Mouse (Mus musculus) bone marrow, adult 2 months (tissue): ENCODE measurements around the gene Mat1a. TPM values are rescaled to one million over a fixed set of nuclear protein-coding genes. Genes with fewer than 3 reads are reported as not detected.

Source experiments
- H3K27ac ChIP-seq: fragments of 200-500 bp; 2 replicates; pipeline ENCODE4 v1.5.1; 2012; ENCODE audit warnings: low read depth, mild to moderate bottlenecking, control low read depth, inconsistent platforms, low read length; ENCODE audit not compliant: control insufficient read depth, poor library complexity, insufficient read depth
- H3K4me1 ChIP-seq: fragments of 200-500 bp; 2 replicates; pipeline ENCODE4 v1.6.1; 2011; ENCODE audit warnings: low read length; ENCODE audit not compliant: control insufficient read depth, insufficient read depth
- H3K4me3 ChIP-seq: fragments of 200-500 bp; replicated peaks from 2 replicates; pipeline ENCODE3; 2011; ENCODE audit warnings: mild to moderate bottlenecking, low read depth, low read length, control low read depth; ENCODE audit not compliant: control insufficient read depth
- CTCF ChIP-seq: fragments of 200-500 bp; IDR thresholded peaks from 2 replicates; pipeline ENCODE4 v1.5.1; 2011; ENCODE audit warnings: low read length, control low read depth; ENCODE audit not compliant: control insufficient read depth, insufficient read depth
- POLR2A ChIP-seq: fragments of 200-500 bp; IDR thresholded peaks from 2 replicates; pipeline ENCODE4 v1.6.1; 2011; ENCODE audit warnings: low read depth, mild to moderate bottlenecking, control low read depth, low read length, borderline replicate concordance; ENCODE audit not compliant: control insufficient read depth
- WGBS: fragments of 180-500 bp; shearing (Covaris S2); methylation state at CpG from one replicate; pipeline ENCODE4 v1.1.7; 2018; 5-methylcytosine and 5-hydroxymethylcytosine counted together
- polyA plus RNA-seq: library from polyadenylated mRNA; stranded (reverse); fragments of >200 nt; gene quantifications from 2 replicates; pipeline ENCODE4 v1.2.4, GENCODE M21; 2011; ENCODE audit warnings: low replicate concordance; ENCODE audit not compliant: missing spikeins, insufficient read depth, insufficient read length

The Mat1a gene
- 1.4 and 7.5 TPM in 2 replicates for polyA plus RNA-seq

DNA sequence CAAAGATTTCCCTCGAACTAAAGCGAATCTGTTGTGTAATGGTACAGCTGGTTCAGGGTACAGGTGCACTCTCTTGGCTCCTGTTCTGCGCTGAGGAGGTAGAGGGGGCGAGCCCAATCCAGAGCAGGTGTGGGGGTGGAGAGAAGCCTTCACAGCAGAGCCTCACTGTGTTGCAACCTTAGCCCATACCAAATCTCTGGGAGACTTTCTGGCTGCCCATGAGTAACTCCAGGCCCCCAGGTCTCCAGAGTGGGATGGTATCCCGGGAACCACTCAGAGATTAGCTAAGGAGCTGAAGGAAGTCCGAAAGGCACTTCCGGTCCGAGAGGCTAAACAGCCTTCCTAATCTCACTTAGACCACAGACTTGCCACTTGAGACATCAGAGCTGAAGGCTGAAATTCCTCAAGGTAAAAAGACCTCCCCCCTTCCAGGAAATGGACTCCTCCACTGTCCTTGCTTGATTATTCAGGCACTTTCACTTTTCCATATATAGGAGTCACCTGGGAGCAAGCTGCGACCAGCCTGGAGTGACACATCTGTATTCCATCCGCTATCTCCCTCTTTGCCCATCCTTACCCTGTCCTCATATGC lies at the start of gene Mat1a:
Gene Mat1a (plus strand): TSS at position 183 of the 592 bp plus-strand sequence.
- Histone ChIP-seq H3K4me3 (no peak within 1 kb of the TSS), H3K27ac (no peak within 1 kb of the TSS), H3K4me1 (no peaks in the 10 kb centered on the region)
- WGBS = 65% methylated on average over 10 of the region's 10 CpGs
- TF ChIP-seq POLR2A = no peak
- TF ChIP-seq CTCF = no peak

DNA sequence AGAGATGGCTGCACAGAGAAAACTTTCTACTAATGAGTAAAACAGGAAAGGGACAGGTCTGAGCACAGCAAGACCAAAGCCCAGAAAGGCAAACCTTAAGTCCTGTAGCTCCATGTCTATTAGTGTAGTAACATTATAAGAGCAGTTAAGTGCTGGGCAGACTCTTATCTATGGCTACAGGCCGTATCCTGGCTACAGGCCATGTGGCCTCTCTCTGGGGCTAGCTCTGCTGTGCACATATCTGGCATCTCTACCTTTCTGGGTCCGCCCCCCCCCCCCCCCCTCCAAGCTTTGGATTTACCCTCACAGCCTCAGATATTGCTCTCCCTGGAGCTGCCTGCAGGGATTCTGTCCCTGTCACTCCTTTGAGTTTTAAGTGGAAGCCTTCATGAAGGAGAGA lies 39.7 kb upstream of the Mat1a start:
- TF ChIP-seq POLR2A = no peak
- Histone ChIP-seq H3K4me1 (no peaks in the 10 kb centered on the region), H3K27ac (no peak overlapping the region), H3K4me3 (no peak overlapping the region)
- 20% methylated on average over 2 of the region's 2 CpGs for WGBS

DNA sequence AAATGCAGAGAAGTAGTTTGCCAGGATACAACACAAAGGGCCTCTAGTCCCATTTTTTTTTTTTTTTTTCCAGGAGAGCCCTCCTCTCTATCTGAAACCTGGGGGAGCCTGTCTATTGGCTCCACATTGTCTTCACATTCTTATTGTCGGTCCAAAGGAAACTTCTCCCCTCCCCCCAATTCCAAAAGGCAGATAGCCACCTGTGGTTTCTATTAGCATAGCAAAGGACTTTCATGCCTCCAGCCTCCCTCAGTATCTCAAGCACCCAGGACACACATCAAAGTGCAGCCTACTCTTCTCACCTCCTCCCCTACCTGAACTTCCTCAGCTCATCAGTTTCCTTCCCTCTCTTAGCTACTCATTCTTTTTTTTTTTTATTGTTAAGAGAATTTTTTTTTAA lies 38.4 kb upstream of the Mat1a start:
- TF ChIP-seq POLR2A = no peak
- no peak for TF ChIP-seq CTCF
- 37% methylated on average over 1 of the region's 1 CpGs for whole genome bisulfite sequencing
- H3K4me3 ChIP-seq = no peak overlapping the region
- H3K27ac ChIP-seq = no peak overlapping the region
- no peaks in the 10 kb centered on the region for H3K4me1 ChIP-seq

DNA sequence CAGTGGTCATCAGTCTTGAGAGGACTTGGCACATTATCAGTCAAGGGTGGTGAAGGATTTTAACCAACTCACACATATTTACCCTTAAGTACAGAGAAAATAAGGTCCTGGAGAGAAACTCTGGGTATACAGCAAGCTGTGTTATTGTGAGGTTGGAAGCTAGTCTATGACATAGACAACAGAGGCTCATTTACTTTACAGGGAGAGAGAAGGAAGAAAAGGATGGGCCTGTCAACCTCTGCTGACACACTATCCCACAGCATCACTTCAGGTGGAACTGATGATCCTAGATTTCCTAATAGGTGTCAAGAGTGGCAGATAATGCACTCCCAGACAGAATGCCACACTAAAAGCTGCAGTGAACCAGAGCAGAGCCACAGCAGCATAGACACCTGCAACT lies 35.7 kb upstream of the Mat1a start, which contains the start of gene Dydc2:
Gene Dydc2 (minus strand): TSS at position 101 of the 400 bp plus-strand sequence.
- H3K4me1 ChIP-seq = no peaks in the 10 kb centered on the region
- H3K27ac ChIP-seq = no peak within 1 kb of the TSS
- no peak for TF ChIP-seq POLR2A
- no peak for TF ChIP-seq CTCF
- H3K4me3 ChIP-seq = no peak within 1 kb of the TSS

DNA sequence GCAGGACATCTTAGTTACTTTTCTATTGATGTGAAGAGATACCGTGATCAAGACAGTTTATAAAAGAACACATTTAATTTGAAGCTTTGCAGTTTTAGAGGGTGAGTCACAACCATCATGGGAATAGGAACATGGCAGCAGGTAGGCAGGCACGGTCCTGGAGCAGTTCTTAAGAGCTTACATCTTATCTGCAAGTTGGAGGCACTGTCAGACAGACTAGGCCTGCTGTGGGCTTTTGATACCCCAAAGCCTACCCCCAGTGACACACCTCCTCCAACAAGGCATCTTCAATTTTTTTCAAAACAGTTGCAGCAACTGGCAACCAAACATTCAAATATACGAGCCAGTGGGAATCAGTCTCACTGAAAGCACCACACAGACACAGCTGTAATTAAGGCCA lies 34.5 kb upstream of the Mat1a start:
- whole genome bisulfite sequencing = 77% methylated on average over 3 of the region's 3 CpGs
- Histone ChIP-seq H3K4me3 (no peak overlapping the region), H3K4me1 (no peaks in the 10 kb centered on the region), H3K27ac (no peak overlapping the region)
- no peak for TF ChIP-seq POLR2A
- no peak for TF ChIP-seq CTCF

DNA sequence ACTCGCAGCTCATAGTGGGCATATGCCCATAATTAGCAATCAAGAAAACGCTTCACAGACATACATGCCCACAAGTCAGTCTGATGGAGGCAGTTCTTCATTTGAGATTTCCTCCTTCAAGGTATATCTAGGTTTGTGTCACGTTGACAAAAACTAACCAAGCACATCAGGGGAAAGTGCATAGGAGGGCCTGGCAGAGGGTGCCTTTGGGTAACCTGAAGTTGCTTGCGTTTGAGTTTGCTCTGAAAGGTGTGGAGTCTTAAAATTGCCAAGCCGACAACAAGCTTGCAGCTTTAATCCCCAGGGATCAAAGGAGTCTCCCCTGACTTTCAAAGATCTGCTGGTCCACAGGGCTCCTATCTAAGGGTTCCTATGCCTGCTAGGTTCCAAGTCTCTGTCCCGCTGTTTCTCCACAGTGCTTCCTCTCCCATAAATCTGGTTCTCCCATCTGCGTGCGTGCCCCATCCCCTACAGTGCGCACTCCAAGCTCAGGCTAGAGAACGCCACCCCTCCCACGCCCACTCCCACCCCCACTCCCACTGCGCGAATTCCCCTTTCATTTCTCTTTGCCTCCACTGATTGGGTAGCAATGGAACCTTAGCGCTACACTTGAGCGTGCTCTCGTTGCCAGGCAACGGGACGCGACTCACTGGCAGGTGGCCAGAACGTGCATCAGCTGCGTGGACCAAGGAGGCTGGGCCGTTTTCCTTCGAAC lies 32.4 kb upstream of the Mat1a start, which contains the start of gene Dydc1:
Gene Dydc1 (plus strand): TSS at position 683 of the 715 bp plus-strand sequence.
- H3K27ac ChIP-seq = no peak within 1 kb of the TSS
- H3K4me3 ChIP-seq = no peak within 1 kb of the TSS
- whole genome bisulfite sequencing = 9% methylated on average over 23 of the region's 23 CpGs
- no peaks in the 10 kb centered on the region for H3K4me1 ChIP-seq
- 0 out of 2 replicates have a peak, but pooled peaks have one; percentile 18 for TF ChIP-seq POLR2A
- TF ChIP-seq CTCF = no peak

DNA sequence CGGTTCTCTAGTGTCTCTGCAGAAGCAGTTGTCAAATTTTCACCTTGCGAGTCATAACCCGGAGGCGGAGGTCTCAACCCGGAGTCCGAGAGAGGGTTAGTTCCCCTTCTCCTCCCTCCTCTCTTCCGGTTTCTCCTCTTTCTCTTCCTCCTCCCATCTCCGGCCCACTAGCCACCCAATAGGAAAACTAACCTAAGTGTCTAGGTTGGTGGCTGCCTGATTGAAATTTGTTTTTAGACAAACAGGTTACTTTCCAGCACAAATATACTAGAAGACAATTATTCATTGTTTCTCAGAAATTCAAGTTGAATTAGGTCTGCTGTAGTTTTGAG lies 31.9 kb upstream of the Mat1a start:
- no peaks in the 10 kb centered on the region for H3K4me1 ChIP-seq
- 2% methylated on average over 8 of the region's 8 CpGs for whole genome bisulfite sequencing
- no peak overlapping the region for H3K27ac ChIP-seq
- H3K4me3 ChIP-seq = no peak overlapping the region
- TF ChIP-seq CTCF (no peak), POLR2A (no peak)

DNA sequence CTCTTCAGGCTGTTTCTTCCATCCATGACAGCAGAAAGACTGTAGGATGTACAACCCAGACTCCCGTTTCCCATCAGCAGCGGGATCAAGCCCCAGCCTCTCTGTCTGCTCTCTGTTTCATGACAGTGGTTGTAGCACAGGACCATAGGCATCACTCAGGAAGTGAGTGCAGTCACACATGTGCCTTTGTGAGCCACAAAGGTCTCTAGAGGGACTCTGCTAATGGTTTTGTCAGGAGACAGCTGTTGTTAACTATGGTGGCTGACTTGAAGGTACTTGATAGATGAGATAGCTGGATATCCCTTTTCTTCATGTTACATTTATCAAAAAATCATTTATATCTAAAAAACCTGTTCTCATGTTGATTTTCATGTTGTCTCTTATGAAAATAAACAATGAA lies 22.4 kb upstream of the Mat1a start:
- WGBS = 55% methylated on average over 2 of the region's 2 CpGs
- Histone ChIP-seq H3K27ac (no peak overlapping the region), H3K4me1 (no peaks in the 10 kb centered on the region), H3K4me3 (no peak overlapping the region)
- no peak for TF ChIP-seq CTCF
- no peak for TF ChIP-seq POLR2A

DNA sequence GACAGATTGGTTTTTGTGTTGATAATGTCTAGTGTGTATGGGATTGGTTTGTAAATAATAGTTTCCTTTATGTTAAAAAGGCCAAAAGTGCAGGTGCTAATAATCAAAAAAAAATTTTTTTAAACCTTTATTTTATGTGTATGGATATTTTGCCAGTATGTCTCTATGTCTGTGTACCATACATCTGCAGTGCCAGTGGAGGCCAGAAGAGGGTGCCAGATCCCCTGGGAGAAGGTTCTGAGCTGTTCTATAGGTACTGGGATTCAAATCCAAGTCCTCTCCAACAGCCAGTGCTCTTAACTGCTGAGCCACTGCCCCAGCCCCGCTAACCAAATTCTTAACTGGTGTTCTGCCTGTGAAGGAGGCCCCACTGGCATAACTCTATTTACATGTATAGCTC lies 17.3 kb upstream of the Mat1a start:
- Histone ChIP-seq H3K27ac (no peak overlapping the region), H3K4me1 (no peaks in the 10 kb centered on the region), H3K4me3 (no peak overlapping the region)
- TF ChIP-seq POLR2A (no peak), CTCF (peak; percentile 48; the same call in 1 of the 2 replicates)
- WGBS = 73% methylated on average over 1 of the region's 1 CpGs
